11 mouse cellular contexts compared by ENCODE assay signal in the genomic region with DNA sequence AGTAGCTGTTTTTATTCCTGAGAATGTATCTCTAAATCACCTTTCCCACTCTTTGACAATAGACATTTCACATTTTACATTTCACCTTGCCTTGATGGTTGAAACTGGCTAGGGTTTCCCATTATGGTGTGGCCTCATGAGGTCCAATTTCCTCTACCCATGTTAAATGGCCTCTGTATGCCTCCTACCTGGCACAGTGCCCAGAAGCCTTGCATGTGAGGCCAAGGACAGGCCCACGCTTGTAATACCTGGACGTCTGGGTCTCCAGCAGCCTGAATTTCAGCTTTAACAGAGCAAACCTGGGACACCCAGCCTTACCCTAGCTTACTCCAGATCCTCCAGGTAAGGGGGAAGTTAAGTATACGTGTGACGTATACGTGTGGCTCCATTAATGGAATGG. TPM values are rescaled to one million over a fixed set of nuclear protein-coding genes. Genes with fewer than 3 reads are reported as not detected.
DNase-seq lines count a peak whose midpoint lies in the region; ATAC-seq lines count a peak whose summit lies in the region.
"Had no signal": no experiment of that assay in that cellular context is flagged by ENCODE, and none has a peak within 500 bp of the region (broad histone marks: within the 10 kb centered on the region; RNA-seq: fewer than 3 reads in every experiment).

No protein-coding gene starts in this region.

- no peaks in the 10 kb centered on the region for H3K36me3 ChIP-seq in heart, embryonic 12.5 days
- H3K36me3 ChIP-seq: neural tube, embryonic 13.5 days had no signal

- H3K9me3 ChIP-seq in heart, embryonic 12.5 days (replicated peaks): no peaks in the 10 kb centered on the region
- H3K9me3 ChIP-seq: neural tube, embryonic 13.5 days had no signal

- H3K27ac ChIP-seq in heart, embryonic 12.5 days (ENCODE audit: poor library complexity, severe bottlenecking): peak overlapping the region; percentile 30; the same call in 1 of the 2 replicates
- H3K27ac ChIP-seq: neural tube, embryonic 13.5 days had no signal

- no peak overlapping the region for H3K4me2 ChIP-seq in heart, embryonic 12.5 days
- H3K4me2 ChIP-seq: neural tube, embryonic 13.5 days had no signal

- WGBS in heart, embryonic 12.5 days: 61% methylated on average over 5 of the region's 5 CpGs

- no peak overlapping the region for H3K4me3 ChIP-seq in heart, embryonic 12.5 days
- H3K4me3 ChIP-seq: neural tube, embryonic 13.5 days had no signal

- H3K27me3 ChIP-seq in heart, embryonic 12.5 days (replicated peaks): peaks cover 3% of the 10 kb centered on the region; the same call in 1 of the 2 replicates

- ATAC-seq in heart, embryonic 12.5 days (ENCODE audit: insufficient number of reproducible peaks, low FRiP score): 0 out of 2 replicates have a peak, but pooled peaks have one; percentile 45
- no peak for ATAC-seq in granulocyte monocyte progenitor cell, adult 5-6 weeks (replicated peaks; ENCODE audit: poor library complexity, severe bottlenecking)
- ATAC-seq: CD4-positive, CD25-positive, alpha-beta regulatory T cell, adult 4 months had no signal

- no peak for DNase-seq in heart, postnatal 25 days (ENCODE audit: low spot score)
- peak; percentile 52 for DNase-seq in adrenal gland, postnatal 14 days
- peak; percentile 96 for DNase-seq in kidney, postnatal 25 days
- peak; percentile 33 for DNase-seq in ovary, postnatal 36 days (ENCODE audit: low spot score)
- no peak for DNase-seq in frontal cortex, postnatal 36 days (ENCODE audit: low spot score in 2 of 2)
- no peak for DNase-seq in left cerebral cortex, adult 18-20 months (ENCODE audit: low spot score in 2 of 2)

- intact Hi-C loops in heart, postnatal 25 days (cut with DNase I): no loop called here

- peaks cover 9% of the 10 kb centered on the region for H3K4me1 ChIP-seq in heart, embryonic 12.5 days (replicated peaks)
- H3K4me1 ChIP-seq: neural tube, embryonic 13.5 days had no signal

- no peak overlapping the region for H3K9ac ChIP-seq in heart, embryonic 12.5 days
- H3K9ac ChIP-seq: neural tube, embryonic 13.5 days had no signal

RNA-seq across cellular contexts. Expression of gene Ttll10, which starts 24.1 kb away (rescaled TPM):
- 0.14 and 0.24 TPM in 2 replicates for polyA plus RNA-seq in heart, embryonic 12.5 days (2016; fragmentation: Nextera tagmentation; extraction: Ambion mirVana)
- not detected for total RNA-seq in heart, postnatal 25 days (2021)
- 0.70 TPM in 1 of 2 replicates, not detected in the other for total RNA-seq in adrenal gland, postnatal 14 days (2021)
- total RNA-seq in granulocyte monocyte progenitor cell, adult 5-6 weeks (2014; fragmentation: Nextera tagmentation): not detected in 2 replicates
- not detected in 2 replicates for total RNA-seq in granulocyte monocyte progenitor cell, adult 5-6 weeks (2017)
- total RNA-seq in left cerebral cortex, adult 18-20 months (2021): not detected
- polyA plus RNA-seq: neural tube, embryonic 13.5 days had no signal

RNA-seq across cellular contexts. Expression of gene 9430015G10Rik, which starts 26.4 kb away (rescaled TPM):
- 22.1 and 23.7 TPM in 2 replicates for polyA plus RNA-seq in heart, embryonic 12.5 days (2016; fragmentation: Nextera tagmentation; extraction: Ambion mirVana)
- 1 to 10 TPM; 3.3 to 3.6 TPM for total RNA-seq in heart, postnatal 25 days (2021)
- 10.4 and 12.7 TPM in 2 replicates for total RNA-seq in adrenal gland, postnatal 14 days (2021)
- 32.2 and 43.0 TPM in 2 replicates for total RNA-seq in granulocyte monocyte progenitor cell, adult 5-6 weeks (2014; fragmentation: Nextera tagmentation)
- total RNA-seq in granulocyte monocyte progenitor cell, adult 5-6 weeks (2017): 24.7 and 32.8 TPM in 2 replicates
- 10 to 100 TPM; 29.4 to 30.7 TPM for total RNA-seq in left cerebral cortex, adult 18-20 months (2021)

RNA-seq across cellular contexts. Expression of gene Rnf223, which starts 47.0 kb away (rescaled TPM):
- polyA plus RNA-seq in heart, embryonic 12.5 days (2016; fragmentation: Nextera tagmentation; extraction: Ambion mirVana): 0.28 and 0.33 TPM in 2 replicates
- under 1 TPM in 1 of 2 experiments, not detected in 1; 0.10 TPM for total RNA-seq in heart, postnatal 25 days (2021)
- total RNA-seq in adrenal gland, postnatal 14 days (2021): not detected in 2 replicates
- total RNA-seq in granulocyte monocyte progenitor cell, adult 5-6 weeks (2014; fragmentation: Nextera tagmentation): not detected in 2 replicates
- 0.17 TPM in 1 of 2 replicates, not detected in the other for total RNA-seq in granulocyte monocyte progenitor cell, adult 5-6 weeks (2017)
- total RNA-seq in left cerebral cortex, adult 18-20 months (2021): 1 to 10 TPM in 1 of 2 experiments, under 1 TPM in 1; 0.77 to 1.1 TPM
- polyA plus RNA-seq: CD4-positive, CD25-positive, alpha-beta regulatory T cell, adult 4 months had no signal

RNA-seq across cellular contexts. Expression of gene Tnfrsf18, which starts 57.4 kb away (rescaled TPM):
- polyA plus RNA-seq in heart, embryonic 12.5 days (2016; fragmentation: Nextera tagmentation; extraction: Ambion mirVana): 1.9 and 2.1 TPM in 2 replicates
- total RNA-seq in heart, postnatal 25 days (2021): under 1 TPM in 1 of 2 experiments, not detected in 1; 0.34 TPM
- total RNA-seq in adrenal gland, postnatal 14 days (2021): 2.4 TPM in 1 of 2 replicates, not detected in the other
- 0.99 and 4.6 TPM in 2 replicates for total RNA-seq in granulocyte monocyte progenitor cell, adult 5-6 weeks (2014; fragmentation: Nextera tagmentation)
- total RNA-seq in granulocyte monocyte progenitor cell, adult 5-6 weeks (2017): 1.9 and 4.6 TPM in 2 replicates
- not detected for total RNA-seq in left cerebral cortex, adult 18-20 months (2021)
- total RNA-seq: layer of hippocampus, postnatal 10 days had no signal

Comparison
In these comparisons a context has a peak if more than half of its experiments do, and no peak if none do; other contexts are left out.
1. DNase-seq: peak in adrenal gland, postnatal 14 days (single experiment), kidney, postnatal 25 days (2 of 2) and ovary, postnatal 36 days (single experiment); none in heart, postnatal 25 days (single experiment), frontal cortex, postnatal 36 days (0 of 2) and left cerebral cortex, adult 18-20 months (0 of 2).